Mouse (Mus musculus) lung, adult 2 months (tissue): ENCODE results near the gene Myl3.

Experiments
- CTCF ChIP-seq: fragments of 200-500 bp; IDR thresholded peaks from 2 replicates; pipeline ENCODE4 v1.5.1; 2011; ENCODE audit warnings: mild to moderate bottlenecking, low read length, control low read depth; ENCODE audit not compliant: insufficient read depth
- POLR2A ChIP-seq: fragments of 200-500 bp; IDR thresholded peaks from 2 replicates; pipeline ENCODE4 v1.6.1; 2011; ENCODE audit warnings: low read depth, mild to moderate bottlenecking, control low read depth, low read length, borderline replicate concordance; ENCODE audit errors: extremely low read depth

- TF ChIP-seq CTCF, result no peak
- TF ChIP-seq POLR2A, result no peak
Measured at GRCm38 (mm10) chr9:110757816-110758215, 16.2 kb downstream of the Myl3 start.
